Mouse (Mus musculus) central nervous system, embryonic 11.5 days (tissue): Measurements from ENCODE around the gene Matn1. TPM values are rescaled to one million over a fixed set of nuclear protein-coding genes. Genes with fewer than 3 reads are reported as not detected.

ENCODE experiments used
- polyA plus RNA-seq: library from polyadenylated mRNA; depleted of rRNA; stranded (reverse); fragments of >200 nt; gene quantifications from 2 replicates; pipeline ENCODE4 v1.2.3, GENCODE M21; 2012; rRNA removed

Matn1 gene
- 0.11 and 1.7 TPM in 2 replicates for polyA plus RNA-seq

DNA sequence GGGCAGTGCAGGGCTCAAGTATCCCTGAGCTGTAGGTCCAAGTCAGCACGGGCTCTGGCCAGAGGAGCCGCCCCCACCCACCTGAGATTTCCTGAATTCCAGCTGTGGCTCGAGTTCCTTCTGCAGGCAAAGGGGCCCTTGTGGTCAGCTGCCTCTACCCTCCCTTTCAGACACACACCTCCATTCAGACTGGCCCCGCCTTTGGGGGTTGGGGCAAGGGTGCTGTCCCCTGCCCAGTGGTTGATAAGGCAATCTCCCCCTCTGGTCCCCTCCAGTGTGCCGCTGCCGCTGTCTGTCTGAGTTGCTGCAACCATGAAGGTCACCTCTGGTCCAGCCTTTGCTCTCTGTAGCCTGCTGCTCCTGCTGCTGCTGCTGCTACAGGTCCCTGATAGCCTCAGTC, at the start of gene Matn1:
Gene Matn1 (plus strand): TSS at position 274 of the 400 bp plus-strand sequence.

DNA sequence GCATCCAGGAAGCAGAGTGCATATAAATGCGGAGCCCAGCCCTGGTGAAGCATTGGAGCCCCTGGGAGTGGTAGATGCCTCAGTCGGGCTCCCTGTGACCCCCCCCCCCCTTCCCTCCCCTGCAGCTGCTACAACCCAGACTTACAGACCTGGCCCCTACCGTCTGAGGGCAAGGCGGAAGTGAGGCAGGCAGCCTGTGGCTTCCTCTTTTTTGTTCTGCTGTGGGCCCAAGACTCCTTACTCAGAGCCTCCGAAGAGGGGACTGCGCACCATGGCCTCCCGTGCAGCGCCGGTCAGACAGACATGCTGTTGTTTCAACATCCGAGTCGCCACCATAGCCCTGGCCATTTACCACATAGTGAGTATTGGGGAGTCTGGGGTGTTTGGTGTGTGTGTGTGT, 31.1 kb upstream of the Matn1 start, which contains the start of gene Laptm5:
Gene Laptm5 (plus strand): TSS at position 49 of the 400 bp plus-strand sequence.

Other genes with a start within 250 kb of the Matn1 start
- gene Sdc3, start 151.8 kb upstream of the Matn1 start, polyA plus RNA-seq: 25.7 and 44.8 TPM in 2 replicates
- gene Laptm5, start 31.3 kb upstream of the Matn1 start, polyA plus RNA-seq: 12.4 and 21.5 TPM in 2 replicates